Mouse (Mus musculus) urinary bladder, postnatal 14 days (tissue): ENCODE measurements at regions not wholly inside any gene's neighbourhood (a gene's known extent, or its start where the extent isn't known, plus 50 kb on each side); places are given as distances from the start of the nearest gene placed in this dataset.

ENCODE experiments used
- DNase-seq: peaks from one replicate; pipeline ENCODE4 v3.0.0; 2021; ENCODE audit warnings: low spot score

GRCm38 (mm10) chr11:57904216-57904615 is 71.6 kb upstream of the Hand1 start:
- no peak for DNase-seq

GRCm38 (mm10) chr11:57899335-57899734 is 66.7 kb upstream of the Hand1 start:
- DNase-seq = peak; percentile 49

GRCm38 (mm10) chr11:57895497-57895896 is 62.9 kb upstream of the Hand1 start:
- DNase-seq = no peak

- DNase-seq = no peak
These were observed 50.4 kb upstream of the Hand1 start for GRCm38 (mm10) chr11:57882736-57883635.
